ENCODE assay signal across 21 mouse cellular contexts in genomic region chr1:65509003-65509402, GRCm38 (mm10).
"Had no signal": no experiment of that assay in that cellular context is flagged by ENCODE, and none has a peak within 500 bp of the region (broad histone marks: within the 10 kb centered on the region; RNA-seq: fewer than 3 reads in every experiment).

No protein-coding gene starts in this region.

- ATAC-seq: liver, postnatal 0 days; lung, postnatal 0 days; midbrain, embryonic 15.5 days had no signal

- H3K9ac ChIP-seq: limb, embryonic 12.5 days; limb, embryonic 15.5 days; liver, embryonic 14.5 days; liver, postnatal 0 days; lung, embryonic 14.5 days; midbrain, embryonic 15.5 days; neural tube, embryonic 13.5 days had no signal

- DNase-seq: kidney, adult 18-20 months; kidney, adult 9 months; kidney, postnatal 14 days; kidney, postnatal 4 days; left cerebral cortex, postnatal 4 days; liver, postnatal 0 days; lung, embryonic 14.5 days; right cerebral cortex, postnatal 25 days; spleen, adult 18-20 months; thymus, adult 18-20 months; thymus, postnatal 14 days; thymus, postnatal 4 days had no signal

- H3K9me3 ChIP-seq: limb, embryonic 12.5 days; limb, embryonic 15.5 days; midbrain, embryonic 15.5 days; neural tube, embryonic 13.5 days had no signal

- H3K4me1 ChIP-seq: limb, embryonic 12.5 days; limb, embryonic 15.5 days; midbrain, embryonic 15.5 days; neural tube, embryonic 13.5 days had no signal

- H3K4me3 ChIP-seq: limb, embryonic 12.5 days; limb, embryonic 15.5 days; midbrain, embryonic 15.5 days; myocyte; neural tube, embryonic 13.5 days had no signal

- H3K36me3 ChIP-seq: limb, embryonic 12.5 days; limb, embryonic 15.5 days; midbrain, embryonic 15.5 days; neural tube, embryonic 13.5 days had no signal

- H3K4me2 ChIP-seq: limb, embryonic 12.5 days; limb, embryonic 15.5 days; liver, embryonic 11.5 days; lung, embryonic 14.5 days; midbrain, embryonic 15.5 days; neural tube, embryonic 13.5 days had no signal

- H3K27ac ChIP-seq: limb, embryonic 12.5 days; limb, embryonic 15.5 days; liver, embryonic 14.5 days; macrophage; midbrain, embryonic 15.5 days; neural tube, embryonic 13.5 days had no signal

- H3K27me3 ChIP-seq: limb, embryonic 12.5 days; limb, embryonic 15.5 days; midbrain, embryonic 15.5 days; neural tube, embryonic 13.5 days had no signal
